Mouse (Mus musculus): ENCODE measurements at regions not wholly inside any gene's neighbourhood (a gene's known extent, or its start where the extent isn't known, plus 50 kb on each side); places are given as distances from the start of the nearest gene placed in this dataset.

DNA sequence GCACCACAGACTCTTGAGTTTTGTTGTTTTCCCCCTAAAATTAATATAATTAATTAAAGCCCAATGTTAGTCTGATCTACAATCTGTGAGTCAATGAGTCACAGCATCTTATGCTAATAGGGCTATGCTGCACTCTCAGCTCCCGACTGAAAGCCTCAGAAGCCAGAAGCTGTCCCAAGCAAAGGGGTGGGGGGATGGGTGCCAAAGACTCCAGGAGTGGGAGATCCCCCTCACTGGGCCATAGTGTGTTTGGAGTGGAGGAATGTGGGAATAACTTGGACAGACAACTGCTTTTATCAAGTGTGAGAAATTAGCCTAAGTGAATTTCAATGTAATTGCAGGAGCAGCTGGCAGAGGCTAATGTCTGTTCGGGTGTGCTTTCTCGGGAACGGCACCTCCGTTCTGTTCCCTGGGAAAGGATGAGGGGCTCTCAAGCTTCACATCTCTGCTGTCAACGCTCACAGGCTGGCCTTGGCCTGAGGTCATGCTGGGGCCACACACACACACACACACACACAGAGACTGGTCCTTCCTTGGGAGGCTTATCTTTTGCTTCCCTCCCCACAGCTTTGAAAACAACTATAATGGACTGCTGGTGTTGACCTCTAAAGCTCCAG is 124.2 kb upstream of the 1700016C15Rik start:
- TF ChIP-seq CTCF (IDR thresholded peaks at IDR 0.05; ENCODE audit: extremely low read depth, insufficient read length, insufficient replicate concordance, low read depth, low read length) (no peak), POLR2A (IDR thresholded peaks at IDR 0.05; ENCODE audit: low read depth, low read length) (no peak)
